Mouse (Mus musculus) cerebellum, adult 2 months (tissue): ENCODE data around the gene Klhl22.
A peak's percentile ranks its signal among the peaks of the same experiment; 100 is the strongest.

Source experiments
- CTCF ChIP-seq: fragments of 200-500 bp; IDR thresholded peaks from 2 replicates; pipeline ENCODE4 v1.5.1; 2011; ENCODE audit warnings: low read depth, mild to moderate bottlenecking, control low read depth, low read length, moderate library complexity, borderline replicate concordance; ENCODE audit not compliant: insufficient read depth
- POLR2A ChIP-seq: fragments of 200-500 bp; IDR thresholded peaks from 2 replicates; pipeline ENCODE4 v1.6.1; 2011; ENCODE audit warnings: low read length, control low read depth, borderline replicate concordance; ENCODE audit not compliant: insufficient read depth

GRCm38 (mm10) chr16:17727179-17727861 is 32.1 kb upstream of the Klhl22 start:
- TF ChIP-seq CTCF = peak; percentile 27; the same call in 1 of the 2 replicates
- no peak for TF ChIP-seq POLR2A
